Mouse (Mus musculus) small intestine, adult 2 months (tissue): ENCODE results near the gene 4930522H14Rik.

Experiments
- CTCF ChIP-seq: fragments of 200-500 bp; IDR thresholded peaks from 2 replicates; pipeline ENCODE4 v1.5.1; 2012; ENCODE audit warnings: low read depth, mild to moderate bottlenecking, control low read depth, inconsistent platforms, low read length, moderate library complexity, mixed read lengths; ENCODE audit not compliant: insufficient replicate concordance, insufficient read length; ENCODE audit errors: extremely low read depth
- POLR2A ChIP-seq: fragments of 200-500 bp; IDR thresholded peaks from 2 replicates; pipeline ENCODE4 v1.6.1; 2012; ENCODE audit warnings: low read depth, mild to moderate bottlenecking, control low read depth, inconsistent platforms, low read length, moderate library complexity

- no peak for TF ChIP-seq CTCF
- no peak for TF ChIP-seq POLR2A
Measured at GRCm38 (mm10) chr4:109504885-109505284, 26.2 kb downstream of the 4930522H14Rik start.
